Mouse (Mus musculus) intestine, embryonic 15.5 days (tissue): Measurements from ENCODE around the gene Eno3. TPM values are rescaled to one million over a fixed set of nuclear protein-coding genes. Genes with fewer than 3 reads are reported as not detected.

Source experiments
- ATAC-seq: fragments of 200-750 bp; cut with Nextera tagmentation; 2 replicates; pipeline ENCODE4 v1.8.0; 2017; ENCODE audit warnings: moderate TSS enrichment, moderate library complexity
- H3K27ac ChIP-seq: fragments of 300-500 bp; sonication (generic); 2 replicates; pipeline ENCODE4 v1.5.1; 2015; ENCODE audit warnings: mild to moderate bottlenecking, inconsistent platforms
- H3K27me3 ChIP-seq: fragments of 300-500 bp; sonication (generic); replicated peaks from 2 replicates; pipeline ENCODE4 v1.6.1; 2015; ENCODE audit warnings: inconsistent platforms
- H3K36me3 ChIP-seq: fragments of 300-500 bp; sonication (generic); 2 replicates; pipeline ENCODE4 v1.6.1; 2015; ENCODE audit warnings: inconsistent platforms
- H3K4me1 ChIP-seq: fragments of 300-500 bp; sonication (generic); replicated peaks from 2 replicates; pipeline ENCODE4 v1.6.1; 2015; ENCODE audit warnings: inconsistent platforms
- H3K4me2 ChIP-seq: fragments of 300-500 bp; sonication (generic); replicated peaks from 2 replicates; pipeline ENCODE4 v1.6.1; 2015; ENCODE audit warnings: mild to moderate bottlenecking, inconsistent platforms
- H3K4me3 ChIP-seq: fragments of 300-500 bp; sonication (generic); replicated peaks from 2 replicates; pipeline ENCODE4 v1.5.1; 2015; ENCODE audit warnings: inconsistent platforms
- H3K9ac ChIP-seq: fragments of 300-500 bp; sonication (generic); 2 replicates; pipeline ENCODE4 v1.6.1; 2015; ENCODE audit warnings: inconsistent platforms
- H3K9me3 ChIP-seq: fragments of 300-500 bp; sonication (generic); 2 replicates; pipeline ENCODE4 v1.6.1; 2016; ENCODE audit warnings: inconsistent platforms
- WGBS: fragments of 180-500 bp; shearing (Covaris S2); methylation state at CpG from one replicate; pipeline ENCODE4 v1.1.7; 2015; 5-methylcytosine and 5-hydroxymethylcytosine counted together
- polyA plus RNA-seq: library from polyadenylated mRNA; unstranded; fragments of >200 nt; fragmentation: Nextera tagmentation; extraction: Ambion mirVana; gene quantifications from 2 replicates; pipeline ENCODE4 v1.2.1, GENCODE M21; 2015

Gene Eno3
- polyA plus RNA-seq, 1 experiment from 2014 or later, result 15.6 TPM

DNA sequence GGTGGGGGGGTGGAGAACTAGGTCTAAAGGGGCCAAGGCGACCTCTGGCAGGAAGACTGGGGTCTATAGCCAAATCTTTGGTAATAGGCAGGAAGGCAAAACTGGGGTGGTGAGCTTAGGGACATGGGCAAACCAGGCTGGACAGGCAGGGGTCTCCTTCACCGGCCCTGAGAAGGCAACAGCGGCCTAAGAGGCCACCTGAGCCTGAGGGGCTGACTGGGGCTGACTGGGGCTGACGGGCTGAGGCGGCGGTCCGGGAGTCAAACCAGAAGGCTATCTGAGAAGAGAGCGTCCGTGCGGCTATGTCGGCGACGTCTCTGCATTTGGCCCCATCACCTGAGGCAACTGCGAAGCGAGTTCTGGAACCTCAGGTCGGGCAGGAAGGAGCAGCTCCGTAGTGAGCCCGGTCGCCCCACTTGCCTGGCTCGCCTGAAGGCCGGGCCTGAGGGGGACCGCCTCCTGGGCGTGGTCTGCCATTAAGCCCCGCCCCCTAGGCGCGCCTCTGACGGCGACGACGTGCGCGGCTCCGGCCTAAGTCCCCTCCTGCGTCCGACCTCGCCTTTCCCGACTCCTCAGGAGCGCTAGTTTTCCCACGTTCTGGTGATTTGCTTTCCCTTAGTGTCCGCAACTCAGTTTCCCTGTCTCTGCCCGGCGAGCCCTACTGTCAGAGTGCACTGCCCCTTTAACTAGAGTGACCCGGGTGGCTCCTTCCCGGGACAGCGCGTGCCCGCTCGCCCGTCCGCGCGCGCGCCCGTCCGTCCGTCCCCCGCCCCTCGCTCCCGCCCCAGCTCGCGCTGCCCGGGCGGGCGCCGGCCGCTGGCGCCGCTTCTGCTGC lies 42.9 kb downstream of the Eno3 start, which contains the start of the genes Inca1 and Kif1c:
TSS of gene Inca1 (minus strand) at position 434 of the 835 bp plus-strand sequence.
TSS of gene Kif1c (plus strand) at position 827 of the 835 bp plus-strand sequence.
- Histone ChIP-seq H3K27ac (peak within 1 kb of the TSS; percentile 98), H3K4me1 (peaks cover 18% of the 10 kb centered on the region), H3K36me3 (peaks cover 11% of the 10 kb centered on the region), H3K9me3 (no peaks in the 10 kb centered on the region), H3K4me3 (peak within 1 kb of the TSS; percentile 83), H3K9ac (peak within 1 kb of the TSS; percentile 92), H3K27me3 (no peaks in the 10 kb centered on the region), H3K4me2 (peak within 1 kb of the TSS; percentile 88)
- WGBS, result 1% methylated on average over 60 of the region's 69 CpGs
- peak; percentile 96 for ATAC-seq

DNA sequence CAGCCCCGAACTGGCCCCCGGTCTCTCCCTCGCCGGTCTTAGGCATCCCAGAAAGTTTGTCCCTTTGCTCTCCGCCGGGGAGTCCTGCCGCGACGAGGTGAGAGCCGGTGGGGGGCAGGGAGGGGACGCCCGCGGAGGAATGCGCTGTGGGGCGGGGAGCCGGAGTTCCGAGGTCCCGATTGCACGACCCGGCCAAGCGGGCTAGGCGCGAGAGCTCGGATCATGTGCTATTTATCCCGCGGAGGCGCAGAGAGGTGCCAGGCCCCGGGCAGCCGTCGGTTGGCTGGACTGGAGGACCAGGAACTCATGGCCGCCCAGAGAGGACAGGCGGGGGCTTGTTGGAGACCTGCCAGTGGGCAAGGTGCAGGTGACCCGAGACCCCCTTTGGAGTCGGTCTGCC lies 43.6 kb downstream of the Eno3 start:
- H3K4me1 ChIP-seq, result peaks cover 18% of the 10 kb centered on the region
- peak overlapping the region; percentile 92 for H3K9ac ChIP-seq
- peak overlapping the region; percentile 88 for H3K4me2 ChIP-seq
- peak overlapping the region; percentile 98 for H3K27ac ChIP-seq
- peak; percentile 67 for ATAC-seq
- H3K4me3 ChIP-seq, result peak overlapping the region; percentile 83
- H3K9me3 ChIP-seq, result no peaks in the 10 kb centered on the region
- WGBS, result under 1% methylated on average over 34 of the region's 34 CpGs
- peaks cover 16% of the 10 kb centered on the region for H3K36me3 ChIP-seq
- no peaks in the 10 kb centered on the region for H3K27me3 ChIP-seq

DNA sequence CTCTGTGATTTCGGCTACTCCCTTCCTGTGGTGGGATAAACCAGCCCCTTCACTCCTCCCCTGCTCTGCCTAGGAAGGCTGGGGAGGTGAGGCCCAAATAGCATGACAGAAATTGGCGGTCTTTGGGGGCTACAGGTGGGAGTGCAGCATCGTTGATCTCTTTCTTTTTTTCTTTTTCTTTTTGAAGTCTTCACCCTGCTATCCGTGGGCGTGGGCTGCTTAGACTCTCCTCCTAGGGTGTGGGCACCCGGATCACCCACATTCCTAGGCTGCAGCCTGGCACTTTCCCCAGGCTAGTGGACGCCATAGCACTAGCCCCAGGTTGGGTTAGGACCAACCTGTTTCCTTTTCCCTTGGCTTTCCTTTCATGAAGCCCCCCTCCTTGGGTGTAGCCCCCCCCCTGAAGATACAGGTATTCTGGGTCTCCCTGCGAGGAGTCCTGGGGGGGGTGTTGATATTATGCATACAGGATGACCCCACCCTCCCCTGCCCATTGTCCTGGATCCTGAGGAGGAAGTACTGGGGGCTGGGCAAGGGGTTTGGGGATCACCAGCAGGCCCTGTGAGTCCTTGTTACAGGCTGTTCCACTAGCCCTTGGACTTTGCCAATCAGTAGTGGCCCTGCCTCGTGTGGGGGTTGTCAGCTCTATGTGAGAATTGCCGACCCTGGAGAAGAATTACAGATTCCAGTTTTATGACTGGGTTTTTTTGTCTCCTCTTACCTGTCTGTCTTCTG lies 44.4 kb downstream of the Eno3 start:
- H3K27me3 ChIP-seq, result no peaks in the 10 kb centered on the region
- peak overlapping the region; percentile 92 for H3K9ac ChIP-seq
- no peaks in the 10 kb centered on the region for H3K9me3 ChIP-seq
- ATAC-seq, result no peak
- 7% methylated on average over 10 of the region's 10 CpGs for WGBS
- H3K4me2 ChIP-seq, result peak overlapping the region; percentile 88
- H3K27ac ChIP-seq, result peak overlapping the region; percentile 98
- H3K4me1 ChIP-seq, result peaks cover 18% of the 10 kb centered on the region
- peaks cover 19% of the 10 kb centered on the region for H3K36me3 ChIP-seq
- H3K4me3 ChIP-seq, result peak overlapping the region; percentile 83

DNA sequence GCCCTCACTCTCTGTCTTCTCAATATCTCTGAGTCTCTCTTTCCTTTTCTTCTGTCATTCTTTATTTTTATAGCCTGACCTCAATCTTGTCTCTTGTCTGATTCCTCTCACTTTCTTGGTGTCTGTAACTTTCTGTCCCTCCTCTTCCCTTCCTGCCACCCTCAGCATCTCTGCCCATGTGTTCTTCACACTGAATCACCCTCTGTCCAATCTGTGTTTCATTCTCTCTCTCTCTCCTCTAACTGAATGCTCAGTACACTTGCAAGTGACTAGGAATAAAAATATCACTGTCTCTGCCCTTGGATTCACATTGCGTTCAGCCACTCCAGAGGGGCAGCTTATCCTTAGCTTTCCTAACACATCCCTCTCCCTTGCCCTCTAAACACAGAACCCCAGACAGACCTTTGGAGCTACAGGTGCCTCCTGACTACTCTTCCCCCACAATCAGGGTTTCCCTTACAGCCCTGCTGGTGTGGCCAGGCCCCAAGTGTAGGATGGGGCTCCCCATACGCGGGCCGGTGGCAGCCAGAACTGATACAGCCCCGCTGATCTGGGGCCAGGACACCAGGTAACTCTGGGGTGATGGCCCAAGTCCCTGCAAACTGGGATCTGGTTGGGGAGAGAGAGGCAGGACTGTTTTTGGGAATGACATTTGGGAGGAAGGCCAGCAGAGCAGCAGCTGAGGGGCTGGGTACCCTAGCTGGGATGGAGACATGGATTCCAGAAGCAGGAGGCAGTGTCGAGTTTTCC lies 45.2 kb downstream of the Eno3 start:
- no peak for ATAC-seq
- WGBS, result 76% methylated on average over 6 of the region's 6 CpGs
- Histone ChIP-seq H3K27ac (no peak overlapping the region), H3K9ac (no peak overlapping the region; the same call in 1 of the 2 replicates), H3K9me3 (no peaks in the 10 kb centered on the region), H3K4me1 (peaks cover 18% of the 10 kb centered on the region), H3K36me3 (peaks cover 27% of the 10 kb centered on the region), H3K4me2 (peak overlapping the region; percentile 88), H3K4me3 (peak overlapping the region; percentile 83; the same call in 1 of the 2 replicates), H3K27me3 (no peaks in the 10 kb centered on the region)

DNA sequence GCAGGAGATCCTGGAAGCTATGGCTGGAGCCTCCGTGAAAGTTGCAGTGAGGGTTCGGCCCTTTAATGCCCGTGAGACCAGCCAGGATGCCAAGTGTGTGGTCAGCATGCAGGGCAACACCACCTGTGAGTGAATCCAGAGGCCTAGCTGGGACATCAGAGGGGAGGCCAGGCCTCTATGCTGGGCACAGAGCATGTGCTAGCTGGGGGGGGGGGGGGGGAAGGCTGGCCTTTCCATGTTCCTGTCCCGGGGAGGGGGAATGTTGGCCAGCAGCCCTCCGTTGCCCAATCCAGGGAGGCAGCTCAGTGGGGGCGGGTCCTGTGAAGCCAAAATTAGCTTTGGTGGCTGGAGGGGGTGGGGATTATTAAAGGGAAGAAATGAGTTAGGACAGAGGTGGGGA lies 45.8 kb downstream of the Eno3 start:
- Histone ChIP-seq H3K27ac (no peak overlapping the region), H3K9me3 (no peaks in the 10 kb centered on the region), H3K9ac (no peak overlapping the region), H3K27me3 (no peaks in the 10 kb centered on the region), H3K4me1 (peaks cover 18% of the 10 kb centered on the region), H3K36me3 (peaks cover 27% of the 10 kb centered on the region), H3K4me3 (no peak overlapping the region), H3K4me2 (0 out of 2 replicates have a peak overlapping the region, but pooled peaks have one; percentile 88)
- 72% methylated on average over 6 of the region's 6 CpGs for WGBS
- no peak for ATAC-seq

DNA sequence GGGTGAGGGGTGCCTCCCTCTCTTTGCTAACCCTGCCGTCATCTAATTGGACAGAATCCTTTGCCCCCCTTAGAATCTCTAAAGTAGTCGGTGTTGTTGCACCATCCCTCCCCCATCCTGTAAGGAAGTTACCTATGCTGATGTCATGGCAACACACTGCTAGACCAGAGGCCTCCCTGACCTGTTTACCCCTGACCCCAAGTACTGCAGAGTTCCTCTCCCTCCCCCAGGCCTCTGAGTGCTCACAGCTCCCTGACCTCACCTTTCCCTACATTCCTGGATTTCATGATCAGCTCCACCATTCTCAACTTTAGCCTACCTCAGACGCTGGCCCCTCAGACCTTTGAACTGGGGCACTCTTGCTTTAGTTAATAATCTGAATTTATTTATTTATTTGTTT lies 49.1 kb downstream of the Eno3 start:
- H3K36me3 ChIP-seq, result peaks cover 45% of the 10 kb centered on the region
- no peak for ATAC-seq
- no peak overlapping the region for H3K9ac ChIP-seq
- no peaks in the 10 kb centered on the region for H3K27me3 ChIP-seq
- H3K9me3 ChIP-seq, result no peaks in the 10 kb centered on the region
- WGBS, result 67% methylated on average over 3 of the region's 3 CpGs
- no peak overlapping the region for H3K4me3 ChIP-seq
- no peak overlapping the region for H3K27ac ChIP-seq
- peaks cover 15% of the 10 kb centered on the region for H3K4me1 ChIP-seq
- no peak overlapping the region for H3K4me2 ChIP-seq

DNA sequence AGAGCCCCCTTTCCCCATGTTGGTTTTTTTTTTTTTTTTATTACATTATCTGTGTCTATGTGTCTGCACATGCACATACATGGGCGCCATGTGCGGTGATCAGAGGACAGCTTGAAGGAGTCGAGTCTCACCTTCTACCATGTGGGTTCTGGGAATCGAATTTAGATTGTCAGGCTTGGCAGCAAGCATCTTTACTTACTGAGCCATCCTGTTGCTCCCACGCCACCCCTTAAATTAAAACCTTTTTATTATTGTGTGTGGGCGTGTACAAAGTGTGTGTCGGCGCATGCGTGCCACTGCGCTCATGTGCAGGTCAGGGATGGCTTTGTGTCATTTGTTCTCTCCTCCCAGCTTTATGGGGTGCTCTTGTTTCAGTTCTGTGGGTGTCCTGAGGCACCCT lies 54.0 kb downstream of the Eno3 start:
- WGBS, result 95% methylated on average over 10 of the region's 10 CpGs
- peaks cover 37% of the 10 kb centered on the region for H3K36me3 ChIP-seq
- no peaks in the 10 kb centered on the region for H3K27me3 ChIP-seq
- H3K4me2 ChIP-seq, result no peak overlapping the region
- no peak for ATAC-seq
- H3K9me3 ChIP-seq, result no peaks in the 10 kb centered on the region
- H3K4me3 ChIP-seq, result no peak overlapping the region
- H3K27ac ChIP-seq, result no peak overlapping the region
- no peaks in the 10 kb centered on the region for H3K4me1 ChIP-seq
- no peak overlapping the region for H3K9ac ChIP-seq

Other genes with a start within 250 kb of the Eno3 start
- 31.9 and 32.6 TPM in 2 replicates for gene Pelp1, start 247.2 kb upstream of the Eno3 start, polyA plus RNA-seq
- gene Arrb2, start 224.6 kb upstream of the Eno3 start, polyA plus RNA-seq, result 13.2 and 15.4 TPM in 2 replicates
- gene Med11, start 205.3 kb upstream of the Eno3 start, polyA plus RNA-seq, result 39.9 and 42.4 TPM in 2 replicates
- 0.78 and 1.2 TPM in 2 replicates for gene Zmynd15, start 197.8 kb upstream of the Eno3 start, polyA plus RNA-seq
- gene Cxcl16, start 197.2 kb upstream of the Eno3 start, polyA plus RNA-seq, result 8.6 and 10.4 TPM in 2 replicates
- gene Tm4sf5, start 152.0 kb upstream of the Eno3 start, polyA plus RNA-seq, result 179 and 192 TPM in 2 replicates
- 0.60 and 0.80 TPM in 2 replicates for gene Vmo1, start 142.6 kb upstream of the Eno3 start, polyA plus RNA-seq
- gene Gltpd2, start 138.0 kb upstream of the Eno3 start, polyA plus RNA-seq, result 1.5 and 2.2 TPM in 2 replicates
- 646 and 704 TPM in 2 replicates for gene Psmb6, start 131.8 kb upstream of the Eno3 start, polyA plus RNA-seq
- gene Gm40193, start 124.3 kb upstream of the Eno3 start, polyA plus RNA-seq, result not detected in 2 replicates
- 10.3 and 11.0 TPM in 2 replicates for gene Pld2, start 117.1 kb upstream of the Eno3 start, polyA plus RNA-seq
- gene Mink1, start 94.3 kb upstream of the Eno3 start, polyA plus RNA-seq, result 11.8 and 12.7 TPM in 2 replicates
- not detected in 2 replicates for gene 4930544D05Rik, start 41.4 kb upstream of the Eno3 start, polyA plus RNA-seq
- gene Chrne, start 38.0 kb upstream of the Eno3 start, polyA plus RNA-seq, result not detected in 2 replicates
- gene Gp1ba, start 18.1 kb upstream of the Eno3 start, polyA plus RNA-seq, result 0.21 and 0.24 TPM in 2 replicates
- gene Rnf167, start 10.0 kb upstream of the Eno3 start, polyA plus RNA-seq, result 106 and 107 TPM in 2 replicates
- 171 and 180 TPM in 2 replicates for gene Slc25a11, start 9.7 kb upstream of the Eno3 start, polyA plus RNA-seq
- gene Pfn1, start 2.6 kb upstream of the Eno3 start, polyA plus RNA-seq, result 2,127 and 2,325 TPM in 2 replicates
- gene Spag7, start 12.2 kb downstream of the Eno3 start, polyA plus RNA-seq, result 132 and 154 TPM in 2 replicates
- gene Camta2, start 30.9 kb downstream of the Eno3 start, polyA plus RNA-seq, result 12.1 and 13.5 TPM in 2 replicates
- 1.4 and 1.5 TPM in 2 replicates for gene Inca1, start 43.0 kb downstream of the Eno3 start, polyA plus RNA-seq
- gene Kif1c, start 43.3 kb downstream of the Eno3 start, polyA plus RNA-seq, result 4.4 TPM in 2 replicates
- 5.3 and 6.2 TPM in 2 replicates for gene Zfp3, start 107.0 kb downstream of the Eno3 start, polyA plus RNA-seq
- gene Scimp, start 155.4 kb downstream of the Eno3 start, polyA plus RNA-seq, result 0.70 and 0.88 TPM in 2 replicates
- 51.4 and 53.9 TPM in 2 replicates for gene Rabep1, start 187.6 kb downstream of the Eno3 start, polyA plus RNA-seq